Mouse (Mus musculus) kidney, adult 2 months (tissue): ENCODE measurements at regions not wholly inside any gene's neighbourhood (a gene's known extent, or its start where the extent isn't known, plus 50 kb on each side); places are given as distances from the start of the nearest gene placed in this dataset.

ENCODE experiments used
- DNase-seq: peaks from one replicate; pipeline ENCODE4 v3.0.0; 2021
- H3K27ac ChIP-seq: fragments of 200-500 bp; 2 replicates; pipeline ENCODE4 v1.5.1; 2012; ENCODE audit warnings: low read depth, low read length, control low read depth, inconsistent platforms; ENCODE audit not compliant: insufficient read depth
- H3K27me3 ChIP-seq: fragments of 200-500 bp; replicated peaks from 2 replicates; pipeline ENCODE4 v1.6.1; 2012; ENCODE audit warnings: mild to moderate bottlenecking, moderate library complexity, low read length, inconsistent platforms; ENCODE audit not compliant: control insufficient read depth, insufficient read depth
- H3K36me3 ChIP-seq: fragments of 200-500 bp; 2 replicates; pipeline ENCODE4 v1.6.1; 2012; ENCODE audit warnings: mild to moderate bottlenecking, moderate library complexity, low read length, inconsistent platforms; ENCODE audit not compliant: control insufficient read depth, insufficient read depth
- H3K4me1 ChIP-seq: fragments of 200-500 bp; 2 replicates; pipeline ENCODE4 v1.6.1; 2011; ENCODE audit warnings: low read length; ENCODE audit not compliant: control insufficient read depth, insufficient read depth
- H3K4me3 ChIP-seq: fragments of 200-500 bp; 2 replicates; pipeline ENCODE4 v1.5.1; 2011; ENCODE audit warnings: mild to moderate bottlenecking, low read depth, low read length, control low read depth; ENCODE audit not compliant: insufficient read depth
- CTCF ChIP-seq: fragments of 200-500 bp; conservative IDR thresholded peaks from 2 replicates; pipeline ENCODE4 v1.5.1; 2011; ENCODE audit warnings: low read depth, mild to moderate bottlenecking, control low read depth, low read length, moderate library complexity, mixed read lengths; ENCODE audit not compliant: insufficient read depth, insufficient read length
- POLR2A ChIP-seq: fragments of 200-500 bp; IDR thresholded peaks from one replicate; pipeline ENCODE4 v1.6.1; 2011; ENCODE audit warnings: low read depth, low read length, control low read depth
- WGBS: fragments of 180-500 bp; shearing (Covaris S2); methylation state at CpG from one replicate; pipeline ENCODE4 v1.1.7; 2018; 5-methylcytosine and 5-hydroxymethylcytosine counted together

GRCm38 (mm10) chr13:80954059-80954645, 71.0 kb downstream of the Arrdc3 start:
- 69% methylated on average over 6 of the region's 6 CpGs for WGBS
- no peaks in the 10 kb centered on the region for H3K36me3 ChIP-seq
- H3K27ac ChIP-seq: no peak overlapping the region
- H3K4me3 ChIP-seq: no peak overlapping the region
- TF ChIP-seq POLR2A (no peak), CTCF (no peak)
- 0 out of 2 replicates have a peak, but pooled peaks cover 2% of the 10 kb centered on the region for H3K4me1 ChIP-seq
- no peaks in the 10 kb centered on the region for H3K27me3 ChIP-seq
- no peak for DNase-seq

GRCm38 (mm10) chr13:80956966-80957365, 73.8 kb downstream of the Arrdc3 start:
- Histone ChIP-seq H3K4me1 (peaks cover under 1% of the 10 kb centered on the region; the same call in 1 of the 2 replicates), H3K27ac (no peak overlapping the region), H3K36me3 (no peaks in the 10 kb centered on the region), H3K27me3 (no peaks in the 10 kb centered on the region), H3K4me3 (no peak overlapping the region)
- 73% methylated on average over 1 of the region's 1 CpGs for WGBS
- DNase-seq: no peak
- TF ChIP-seq CTCF (no peak), POLR2A (no peak)

GRCm38 (mm10) chr13:80957419-80958139, 74.4 kb downstream of the Arrdc3 start:
- no peak for DNase-seq
- peaks cover 4% of the 10 kb centered on the region; the same call in 1 of the 2 replicates for H3K4me1 ChIP-seq

DNA sequence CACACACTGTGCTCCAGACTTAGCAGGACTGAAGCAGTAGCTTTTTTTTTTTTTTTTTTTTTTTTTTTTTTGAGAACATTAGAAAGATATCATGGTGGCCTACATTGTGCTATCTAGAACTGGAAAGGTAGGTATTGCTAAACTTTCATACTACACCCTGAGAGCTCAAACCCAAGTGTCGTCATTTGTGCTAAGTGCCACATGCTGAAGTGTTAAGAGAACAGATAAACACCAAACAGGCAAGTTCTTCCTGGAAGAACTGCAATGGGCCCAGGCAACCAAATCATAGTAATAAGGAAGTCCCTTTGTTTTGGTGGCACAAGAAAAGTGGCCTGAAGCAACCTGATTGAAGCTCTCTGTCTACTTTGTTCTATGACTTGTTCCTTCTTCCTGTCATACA, 76.6 kb downstream of the Arrdc3 start:
- no peak overlapping the region for H3K4me3 ChIP-seq
- H3K4me1 ChIP-seq: peaks cover 4% of the 10 kb centered on the region; the same call in 1 of the 2 replicates
- 100% methylated on average over 1 of the region's 1 CpGs for WGBS
- no peak for DNase-seq
- H3K27ac ChIP-seq: no peak overlapping the region
- no peak for TF ChIP-seq POLR2A
- TF ChIP-seq CTCF: no peak
- no peaks in the 10 kb centered on the region for H3K27me3 ChIP-seq
- no peaks in the 10 kb centered on the region for H3K36me3 ChIP-seq

More at GRCm38 (mm10) chr13:80957419-80958139, 74.4 kb downstream of the Arrdc3 start:
- no peak overlapping the region for H3K4me3 ChIP-seq
- H3K36me3 ChIP-seq: no peaks in the 10 kb centered on the region
- no peak for TF ChIP-seq CTCF
- TF ChIP-seq POLR2A: no peak
- no peak overlapping the region for H3K27ac ChIP-seq
- H3K27me3 ChIP-seq: no peaks in the 10 kb centered on the region
- WGBS: 94% methylated on average over 6 of the region's 6 CpGs

DNA sequence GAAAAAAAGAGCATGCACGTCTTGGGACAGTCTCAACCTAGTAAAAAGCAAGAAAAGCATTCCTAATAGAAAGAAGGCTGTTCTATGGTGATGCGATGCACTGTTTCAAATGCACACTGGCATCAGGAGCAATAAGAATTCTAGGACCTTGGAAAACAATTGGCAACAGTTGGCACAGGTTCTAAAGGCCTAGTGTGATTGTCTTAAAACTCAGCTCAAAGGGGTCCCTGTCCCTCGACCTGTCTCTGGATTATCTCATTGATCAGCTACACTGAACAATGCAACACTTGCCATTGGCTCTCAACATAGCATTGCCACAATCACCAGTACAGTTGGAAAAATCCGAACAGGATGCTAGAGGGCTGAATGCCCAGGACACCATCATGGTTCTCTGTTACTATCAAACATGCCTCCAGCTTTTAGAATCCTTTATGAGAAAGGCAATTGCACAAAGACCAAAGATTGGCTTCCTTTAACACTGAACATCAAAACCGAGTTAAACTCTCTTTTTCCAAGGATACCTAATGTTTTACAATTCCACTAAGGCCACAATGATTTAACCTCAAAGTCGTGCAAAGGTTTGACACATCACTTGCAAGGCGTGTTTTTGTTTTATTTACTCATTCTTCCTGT, 78.9 kb downstream of the Arrdc3 start:
- Histone ChIP-seq H3K27me3 (no peaks in the 10 kb centered on the region), H3K27ac (peak overlapping the region; percentile 61), H3K4me3 (no peak overlapping the region), H3K36me3 (no peaks in the 10 kb centered on the region), H3K4me1 (peaks cover 4% of the 10 kb centered on the region; the same call in 1 of the 2 replicates)
- TF ChIP-seq CTCF: no peak
- TF ChIP-seq POLR2A: no peak
- 54% methylated on average over 7 of the region's 7 CpGs for WGBS
- DNase-seq: no peak

- Histone ChIP-seq H3K27ac (peak overlapping the region; percentile 82), H3K36me3 (no peaks in the 10 kb centered on the region), H3K4me3 (peak overlapping the region; percentile 48), H3K4me1 (peaks cover 4% of the 10 kb centered on the region; the same call in 1 of the 2 replicates), H3K27me3 (no peaks in the 10 kb centered on the region)
- TF ChIP-seq CTCF (no peak), POLR2A (no peak)
- WGBS: 4% methylated on average over 51 of the region's 51 CpGs
- DNase-seq: peak; percentile 87
These were observed 79.8 kb downstream of the Arrdc3 start for GRCm38 (mm10) chr13:80962789-80963590.
